Mouse (Mus musculus) embryonic fibroblast, embryonic 13.5 days (primary cell): ENCODE results near the gene Hs6st3.

Source experiments
- CTCF ChIP-seq: IDR thresholded peaks from 2 replicates; pipeline ENCODE4 v1.5.1; 2011; ENCODE audit warnings: mild to moderate bottlenecking, control low read depth, low read length, moderate library complexity, borderline replicate concordance; ENCODE audit not compliant: insufficient read depth
- POLR2A ChIP-seq: IDR thresholded peaks from 2 replicates; pipeline ENCODE4 v1.6.1; 2011; ENCODE audit warnings: low read depth, mild to moderate bottlenecking, control low read depth, low read length, moderate library complexity

DNA sequence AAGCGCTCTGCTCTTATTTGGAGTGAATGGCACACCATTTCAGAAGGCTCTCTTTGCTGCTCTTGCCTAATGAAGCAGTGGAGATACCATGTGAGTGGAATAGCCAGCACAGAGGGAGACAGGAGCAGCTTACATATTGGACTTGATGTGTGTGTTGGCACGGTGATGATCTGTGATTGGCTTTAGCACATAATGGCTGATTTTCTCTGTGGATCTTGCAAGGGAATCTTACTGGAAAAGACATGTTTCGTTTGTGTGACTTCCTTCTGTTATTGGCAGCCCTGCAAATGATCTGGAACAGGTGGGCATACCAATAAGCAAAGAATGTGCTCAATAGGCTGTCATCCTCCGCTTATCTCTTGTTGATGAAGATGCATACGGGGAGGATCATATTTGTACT lies 326.2 kb downstream of the Hs6st3 start:
- no peak for TF ChIP-seq CTCF
- TF ChIP-seq POLR2A, result no peak
